Mouse (Mus musculus): ENCODE measurements around the gene Hs3st5. TPM values are rescaled to one million over a fixed set of nuclear protein-coding genes. Genes with fewer than 3 reads are reported as not detected.

Hs3st5 gene
- total RNA-seq, 2 experiments from 2014 or later: 6.9 to 9.3 TPM

- no peak for DNase-seq (ENCODE audit: low spot score)
Measured at GRCm38 (mm10) chr10:36795311-36795710, 288.7 kb downstream of the Hs3st5 start.

GRCm38 (mm10) chr10:36800925-36801482, 294.4 kb downstream of the Hs3st5 start:
- DNase-seq (ENCODE audit: low spot score): no peak

GRCm38 (mm10) chr10:36803705-36804104, 297.1 kb downstream of the Hs3st5 start:
- peak; percentile 9 for DNase-seq (ENCODE audit: low spot score)

- DNase-seq (ENCODE audit: low spot score): no peak
Measured at GRCm38 (mm10) chr10:36805265-36805664, 298.7 kb downstream of the Hs3st5 start.

GRCm38 (mm10) chr10:36805788-36806187, 299.2 kb downstream of the Hs3st5 start:
- DNase-seq (ENCODE audit: low spot score): no peak

- DNase-seq (ENCODE audit: low spot score): no peak
Measured at GRCm38 (mm10) chr10:36807007-36807406, 300.4 kb downstream of the Hs3st5 start.

- DNase-seq (ENCODE audit: low spot score): no peak
Measured at GRCm38 (mm10) chr10:36818867-36819266, 312.3 kb downstream of the Hs3st5 start.

GRCm38 (mm10) chr10:36829079-36829478, 322.5 kb downstream of the Hs3st5 start:
- DNase-seq (ENCODE audit: low spot score): no peak

GRCm38 (mm10) chr10:36832204-36832603, 325.6 kb downstream of the Hs3st5 start:
- no peak for DNase-seq (ENCODE audit: low spot score)

GRCm38 (mm10) chr10:36834224-36834623, 327.6 kb downstream of the Hs3st5 start:
- DNase-seq (ENCODE audit: low spot score): peak; percentile 10

- no peak for DNase-seq (ENCODE audit: low spot score)
Measured at GRCm38 (mm10) chr10:36835836-36836516, 329.4 kb downstream of the Hs3st5 start.

- DNase-seq (ENCODE audit: low spot score): no peak
Measured at GRCm38 (mm10) chr10:36850231-36850630, 343.6 kb downstream of the Hs3st5 start.

GRCm38 (mm10) chr10:36862127-36862895, 355.7 kb downstream of the Hs3st5 start:
- DNase-seq (ENCODE audit: low spot score): no peak
